Mouse (Mus musculus) small intestine, adult 2 months (tissue): ENCODE measurements around the gene Omp.

Source experiments
- CTCF ChIP-seq: fragments of 200-500 bp; IDR thresholded peaks from 2 replicates; pipeline ENCODE4 v1.5.1; 2012; ENCODE audit warnings: low read depth, mild to moderate bottlenecking, control low read depth, inconsistent platforms, low read length, moderate library complexity, mixed read lengths; ENCODE audit not compliant: insufficient replicate concordance, insufficient read length; ENCODE audit errors: extremely low read depth
- POLR2A ChIP-seq: fragments of 200-500 bp; IDR thresholded peaks from 2 replicates; pipeline ENCODE4 v1.6.1; 2012; ENCODE audit warnings: low read depth, mild to moderate bottlenecking, control low read depth, inconsistent platforms, low read length, moderate library complexity

DNA sequence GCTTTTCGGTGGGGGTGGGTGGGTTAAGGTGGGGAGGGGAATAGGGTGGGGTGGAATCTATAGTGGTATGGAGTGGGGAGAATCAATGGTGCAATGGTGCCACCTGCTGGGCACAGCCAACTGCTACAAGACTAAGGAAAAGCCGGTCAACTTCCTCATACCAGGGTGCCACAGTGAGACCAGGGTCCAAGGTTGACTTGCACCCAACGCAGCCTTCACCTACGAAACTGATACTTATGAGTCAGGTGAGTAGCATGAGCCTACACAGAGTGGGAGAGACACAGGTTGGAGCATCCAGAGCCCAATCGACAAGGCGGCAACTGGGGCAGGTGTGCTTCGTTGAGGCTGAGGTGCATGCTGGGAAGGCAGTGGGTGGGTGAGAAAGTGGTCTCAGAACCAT, 25.0 kb downstream of the Omp start:
- TF ChIP-seq CTCF, result peak; percentile 93; the same call in 1 of the 2 replicates
- no peak for TF ChIP-seq POLR2A
